Mouse (Mus musculus): ENCODE measurements around the gene Gm14139. TPM values are rescaled to one million over a fixed set of nuclear protein-coding genes. Genes with fewer than 3 reads are reported as not detected.
"Not testable (repeated sequence)": the region's sequence is repeated elsewhere in the genome, so short reads cannot be mapped to it uniquely, and the experiment has no call there.

Gm14139 gene
- polyA plus RNA-seq (2011; ENCODE audit: insufficient read length, low read depth, missing spikeins), result 0.38 TPM in 1 of 2 replicates, not detected in the other

DNA sequence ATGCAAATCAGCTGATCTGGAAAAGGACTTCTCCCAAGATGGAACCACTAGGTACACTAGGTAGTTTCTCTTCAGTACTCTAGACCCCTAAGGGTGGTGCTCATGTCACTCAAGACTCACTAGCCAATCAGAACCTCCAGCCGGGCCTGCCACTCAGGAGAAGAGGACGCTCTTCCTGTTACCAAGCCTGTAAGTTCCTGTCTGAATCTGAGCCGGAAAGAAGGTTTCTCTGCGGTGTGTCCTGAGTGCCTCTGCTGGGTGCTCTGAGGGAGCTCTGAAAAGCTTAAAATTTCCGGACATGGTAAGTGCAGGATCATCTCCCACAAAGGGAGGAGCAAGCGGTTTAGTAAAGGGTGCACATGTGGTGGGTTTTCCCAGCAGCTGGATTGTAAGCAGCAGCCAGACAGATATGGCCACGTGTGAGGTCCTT is at the start of gene Gm14139:
Gene Gm14139 (plus strand): TSS at position 186 of the 430 bp plus-strand sequence.
- not testable (repeated sequence) for H3K4me1 ChIP-seq (ENCODE audit: control insufficient read depth, insufficient read depth, low read length); H3K4me3 ChIP-seq (ENCODE audit: insufficient read depth, low read length); H3K27ac ChIP-seq (ENCODE audit: insufficient read depth, low read length)

DNA sequence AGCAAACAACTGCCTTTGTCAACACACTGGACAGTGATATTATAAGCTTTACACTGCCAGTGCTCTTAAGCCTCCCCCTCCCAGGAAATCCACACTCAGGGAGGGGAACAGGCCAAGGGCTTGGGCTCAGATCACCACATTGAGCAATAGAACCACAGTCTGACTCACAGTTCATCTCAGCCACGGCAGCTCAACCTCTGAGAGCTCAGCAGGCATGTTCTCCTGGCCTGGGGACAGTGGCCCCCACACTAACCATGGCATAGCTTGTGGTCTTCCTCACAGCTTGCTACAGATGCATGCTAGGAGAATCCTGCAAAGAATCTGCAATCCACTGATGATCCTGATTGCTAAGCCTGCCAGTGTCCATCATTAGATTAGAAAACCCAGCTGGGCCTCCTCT is 49.6 kb upstream of the Gm14139 start:
- not testable (repeated sequence) for H3K4me1 ChIP-seq (ENCODE audit: control insufficient read depth, insufficient read depth, low read length); H3K4me3 ChIP-seq (ENCODE audit: insufficient read depth, low read length); H3K27ac ChIP-seq (ENCODE audit: insufficient read depth, low read length)

DNA sequence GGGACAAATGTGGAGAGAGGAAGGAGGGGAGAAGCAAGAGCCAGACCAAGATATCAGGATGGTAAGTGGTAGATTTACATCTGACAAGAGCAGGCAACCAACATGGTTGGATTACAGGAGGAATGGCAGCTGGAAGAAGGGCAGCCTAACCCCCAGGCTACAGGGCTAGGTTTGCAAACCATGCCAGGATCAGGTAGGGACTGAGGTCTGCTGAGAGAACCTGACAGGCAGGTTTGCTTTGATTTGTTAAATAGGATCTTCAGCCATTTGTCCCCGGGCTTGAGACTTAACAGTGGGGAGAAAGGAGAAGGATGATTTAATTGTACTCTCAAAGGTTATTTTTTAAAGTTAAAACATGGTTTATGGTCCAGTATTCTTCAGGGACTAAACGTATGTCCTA is 48.8 kb upstream of the Gm14139 start:
- TF ChIP-seq POLR2A (IDR thresholded peaks at IDR 0.05; ENCODE audit: low read depth, low read length) (no peak), CTCF (IDR thresholded peaks at IDR 0.05; ENCODE audit: borderline replicate concordance, insufficient read depth, low read length) (no peak)
- no peak overlapping the region for H3K4me3 ChIP-seq (ENCODE audit: insufficient read depth, low read length)
- no peaks in the 10 kb centered on the region for H3K4me1 ChIP-seq (ENCODE audit: control insufficient read depth, insufficient read depth, low read length)

DNA sequence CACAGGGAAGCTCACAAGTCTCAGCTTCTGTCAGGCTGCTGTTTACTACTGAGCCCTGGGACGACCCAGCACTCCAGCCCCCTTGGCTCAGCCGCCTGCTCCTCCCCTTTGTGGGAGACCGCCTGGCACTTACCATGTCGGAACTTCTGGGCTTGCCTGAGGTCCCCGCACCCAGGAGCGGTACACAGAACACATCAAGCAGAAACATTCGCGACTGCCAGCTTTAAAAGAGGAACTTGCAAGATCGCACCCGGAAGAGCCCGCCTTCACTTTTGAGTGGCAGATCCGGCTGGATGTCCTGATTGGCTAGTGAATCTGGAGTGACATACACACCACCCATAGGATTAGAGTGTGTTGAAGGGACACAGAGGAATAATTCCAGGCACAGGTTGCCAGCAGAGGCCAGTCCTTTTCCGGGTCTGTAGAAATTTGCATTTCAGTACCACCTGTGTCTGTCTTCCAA is 45.1 kb upstream of the Gm14139 start, which contains the start of gene Zfp120:
Gene Zfp120 (minus strand): TSS at position 274 of the 463 bp plus-strand sequence.
- no peaks in the 10 kb centered on the region for H3K4me1 ChIP-seq (ENCODE audit: control insufficient read depth, insufficient read depth, low read length)
- H3K27ac ChIP-seq (ENCODE audit: insufficient read depth, low read length), result no peak within 1 kb of the TSS
- H3K4me3 ChIP-seq (ENCODE audit: insufficient read depth, low read length), result peak within 1 kb of the TSS; percentile 72
- TF ChIP-seq POLR2A (IDR thresholded peaks at IDR 0.05; ENCODE audit: low read depth, low read length) (peak; percentile 51; the same call in 1 of the 2 replicates), CTCF (IDR thresholded peaks at IDR 0.05; ENCODE audit: borderline replicate concordance, insufficient read depth, low read length) (no peak)

More for the DNA sequence above, 48.8 kb upstream of the Gm14139 start:
- H3K27ac ChIP-seq (ENCODE audit: insufficient read depth, low read length), result no peak overlapping the region

DNA sequence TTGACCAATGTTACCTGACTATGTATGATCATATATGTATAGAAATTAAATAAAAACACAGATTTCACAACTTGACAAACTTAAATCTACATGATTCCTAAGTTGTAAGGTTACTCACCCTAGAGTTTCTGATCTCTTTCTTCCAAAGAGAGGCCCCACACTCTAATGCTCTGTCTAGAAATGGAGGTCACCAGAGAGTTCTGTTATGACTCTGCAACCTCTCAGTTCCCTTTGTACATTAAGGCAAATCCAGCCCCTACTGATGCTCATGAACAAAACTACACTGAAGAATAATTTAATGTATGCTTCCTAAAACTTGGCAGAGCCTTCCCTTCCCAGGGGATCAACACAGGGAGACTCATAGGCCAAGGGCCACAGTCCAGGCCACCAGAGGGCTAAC is 14.9 kb upstream of the Gm14139 start:
- Histone ChIP-seq H3K4me1 (ENCODE audit: control insufficient read depth, insufficient read depth, low read length) (no peaks in the 10 kb centered on the region), H3K4me3 (ENCODE audit: insufficient read depth, low read length) (no peak overlapping the region), H3K27ac (ENCODE audit: insufficient read depth, low read length) (no peak overlapping the region)
- no peak for TF ChIP-seq CTCF (IDR thresholded peaks at IDR 0.05; ENCODE audit: borderline replicate concordance, insufficient read depth, low read length)
- TF ChIP-seq POLR2A (IDR thresholded peaks at IDR 0.05; ENCODE audit: low read depth, low read length), result no peak

DNA sequence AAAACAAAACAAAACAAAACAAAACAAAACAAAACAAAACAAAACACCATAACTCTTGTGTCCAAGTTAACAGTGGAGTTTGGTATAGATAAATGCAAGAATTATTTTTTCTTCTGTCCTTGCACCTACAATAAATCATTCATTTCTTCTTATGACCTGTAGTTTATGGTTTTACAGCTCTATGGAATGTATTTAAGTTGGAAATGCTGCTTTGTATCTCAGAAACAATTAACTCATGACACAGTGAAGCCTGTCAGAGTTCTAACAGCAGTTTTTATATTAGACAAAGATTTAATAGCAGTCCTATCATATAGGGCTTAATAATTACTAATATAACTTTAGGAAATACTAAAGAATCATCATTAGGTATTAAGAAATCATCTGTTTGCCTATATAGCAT is 7.7 kb upstream of the Gm14139 start:
- Histone ChIP-seq H3K4me1 (ENCODE audit: control insufficient read depth, insufficient read depth, low read length) (no peaks in the 10 kb centered on the region), H3K4me3 (ENCODE audit: insufficient read depth, low read length) (no peak overlapping the region), H3K27ac (ENCODE audit: insufficient read depth, low read length) (no peak overlapping the region)
- TF ChIP-seq CTCF (IDR thresholded peaks at IDR 0.05; ENCODE audit: borderline replicate concordance, insufficient read depth, low read length), result no peak
- TF ChIP-seq POLR2A (IDR thresholded peaks at IDR 0.05; ENCODE audit: low read depth, low read length), result no peak

DNA sequence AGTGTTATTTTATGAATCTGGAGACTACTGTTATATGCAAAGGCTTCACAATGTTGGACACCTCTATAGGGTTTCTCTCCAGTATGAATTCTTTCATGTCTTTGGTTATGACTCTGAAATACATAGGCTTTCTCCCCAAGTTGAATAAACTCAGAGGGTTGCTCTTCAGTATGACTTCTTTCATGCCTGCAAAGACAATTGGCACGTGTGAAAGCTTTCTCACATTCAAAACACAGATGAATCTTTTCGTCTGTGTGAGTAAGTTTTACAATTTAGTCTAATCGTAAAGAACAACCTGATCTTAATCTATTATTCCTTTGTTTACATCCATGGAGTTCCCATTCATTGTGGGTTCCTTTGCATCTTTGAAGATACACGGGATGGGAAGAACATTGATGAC is 2.0 kb upstream of the Gm14139 start, which contains the start of gene Gm10770:
Gene Gm10770 (minus strand): TSS at position 101 of the 400 bp plus-strand sequence.
- H3K4me1 ChIP-seq (ENCODE audit: control insufficient read depth, insufficient read depth, low read length); H3K4me3 ChIP-seq (ENCODE audit: insufficient read depth, low read length): not testable (repeated sequence)

DNA sequence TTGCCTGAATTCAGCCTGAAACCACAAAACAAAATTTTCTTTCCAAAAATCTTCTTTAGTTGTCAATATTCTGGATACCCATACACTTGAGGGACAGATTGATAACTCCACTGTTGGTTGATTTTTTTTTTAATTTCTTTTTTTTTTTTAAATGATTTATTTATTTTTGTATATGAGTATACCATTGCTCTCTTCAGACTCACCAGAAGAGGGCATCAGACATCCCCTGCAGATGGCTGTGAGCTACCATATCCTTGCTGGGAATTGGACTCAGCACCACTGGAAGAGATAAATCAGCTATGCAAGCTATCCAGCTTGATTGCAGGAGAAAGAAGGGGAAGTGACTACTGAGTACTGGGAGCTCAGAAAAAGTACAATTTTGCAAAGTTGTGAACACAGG is 509 bp upstream of the Gm14139 start:
- not testable (repeated sequence) for H3K4me1 ChIP-seq (ENCODE audit: control insufficient read depth, insufficient read depth, low read length); H3K4me3 ChIP-seq (ENCODE audit: insufficient read depth, low read length); H3K27ac ChIP-seq (ENCODE audit: insufficient read depth, low read length)

More for the DNA sequence above, 2.0 kb upstream of the Gm14139 start, which contains the start of gene Gm10770:
- H3K27ac ChIP-seq (ENCODE audit: insufficient read depth, low read length), result not testable (repeated sequence)

DNA sequence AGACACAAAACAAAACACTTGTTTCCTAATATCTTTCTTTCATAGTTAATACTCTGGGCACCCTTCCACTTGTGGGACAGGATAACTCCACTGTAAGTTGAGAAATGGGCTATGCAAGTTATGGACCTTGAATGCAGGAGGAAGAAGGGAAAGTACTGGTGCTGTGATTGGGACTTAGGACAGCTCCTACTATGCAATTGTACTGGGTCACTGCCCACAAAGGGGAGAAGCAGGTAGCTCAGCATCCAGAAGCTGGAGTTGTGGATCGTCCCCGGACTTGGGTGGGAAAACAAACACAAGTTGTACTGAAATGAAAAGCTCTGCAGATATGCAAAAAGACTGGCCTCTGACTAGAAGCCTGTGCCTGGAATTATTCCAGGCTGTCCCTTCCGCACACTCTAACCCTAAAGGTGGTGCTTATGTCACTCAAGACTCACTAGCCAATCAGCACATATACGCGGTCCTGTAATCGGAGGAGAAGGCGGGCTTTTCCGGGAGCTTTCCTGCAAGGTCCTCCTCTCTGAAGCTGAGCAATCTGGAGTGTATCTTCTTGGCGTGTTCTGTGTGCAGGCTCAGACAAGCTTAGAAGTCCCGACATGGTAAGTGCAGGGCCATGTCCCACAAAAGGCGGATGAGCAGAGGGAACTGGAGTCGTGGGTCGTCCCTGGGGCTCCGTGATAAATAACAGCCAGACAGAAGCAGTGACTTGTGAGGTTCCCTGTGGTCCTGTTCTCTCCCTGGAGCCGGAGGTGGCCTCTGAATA is 36.2 kb downstream of the Gm14139 start, which contains the start of gene Zfp937:
Gene Zfp937 (plus strand): TSS at position 474 of the 763 bp plus-strand sequence.
- H3K4me1 ChIP-seq (ENCODE audit: control insufficient read depth, insufficient read depth, low read length), result not testable (repeated sequence)
- 0 out of 2 replicates have a peak within 1 kb of the TSS, but pooled peaks have one; percentile 8 for H3K27ac ChIP-seq (ENCODE audit: insufficient read depth, low read length)
- peak; percentile 65 for TF ChIP-seq POLR2A (IDR thresholded peaks at IDR 0.05; ENCODE audit: low read depth, low read length)
- peak within 1 kb of the TSS; percentile 56 for H3K4me3 ChIP-seq (ENCODE audit: insufficient read depth, low read length)

DNA sequence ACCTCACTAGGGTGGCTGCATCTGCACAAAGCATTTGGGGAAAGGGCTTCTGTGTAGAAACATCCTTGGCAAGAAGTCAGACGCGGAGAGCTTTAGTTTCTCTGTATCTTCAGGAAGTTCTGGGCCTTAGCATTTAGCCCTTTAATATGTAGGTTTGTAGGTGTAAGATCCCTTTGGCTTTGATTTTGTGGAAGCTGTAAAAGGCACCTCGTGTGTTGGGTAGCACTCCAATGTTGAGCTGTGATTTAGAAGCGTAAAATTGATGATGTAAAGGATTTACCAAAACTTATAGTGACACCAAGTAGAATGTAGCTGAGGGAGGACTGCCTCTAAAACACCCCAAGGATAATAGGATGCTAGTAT is 36.8 kb downstream of the Gm14139 start:
- 0 out of 2 replicates have a peak overlapping the region, but pooled peaks have one; percentile 8 for H3K27ac ChIP-seq (ENCODE audit: insufficient read depth, low read length)
- not testable (repeated sequence) for H3K4me1 ChIP-seq (ENCODE audit: control insufficient read depth, insufficient read depth, low read length)
- H3K4me3 ChIP-seq (ENCODE audit: insufficient read depth, low read length), result peak overlapping the region; percentile 56

DNA sequence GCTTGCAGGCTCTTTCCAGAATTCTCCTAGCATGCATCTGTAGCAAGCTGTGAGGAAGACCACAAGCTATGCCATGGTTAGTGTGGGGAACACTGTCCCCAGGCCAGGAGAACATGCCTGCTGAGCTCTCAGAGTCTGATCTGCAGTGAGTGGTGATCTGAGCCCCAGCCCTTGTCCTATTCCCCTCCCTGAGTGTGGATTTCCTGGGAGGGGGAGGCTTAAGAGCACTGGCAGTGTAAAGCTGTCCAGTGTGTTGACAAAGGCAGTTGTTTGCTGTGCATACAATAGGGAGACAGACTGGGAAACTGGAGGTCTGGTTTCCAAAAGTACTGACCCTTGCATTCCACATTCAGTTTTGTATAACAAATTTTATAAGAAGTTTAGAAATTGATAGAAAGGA is 41.7 kb downstream of the Gm14139 start:
- H3K4me3 ChIP-seq (ENCODE audit: insufficient read depth, low read length); H3K27ac ChIP-seq (ENCODE audit: insufficient read depth, low read length); H3K4me1 ChIP-seq (ENCODE audit: control insufficient read depth, insufficient read depth, low read length): not testable (repeated sequence)

Other genes with a start within 250 kb of the Gm14139 start
- gene Zfp120, start 45.0 kb upstream of the Gm14139 start, polyA plus RNA-seq (2011; ENCODE audit: insufficient read length, low read depth, missing spikeins), result 8.5 and 9.3 TPM in 2 replicates
- gene Gm10770, start 2.1 kb upstream of the Gm14139 start, polyA plus RNA-seq (2011; ENCODE audit: insufficient read length, low read depth, missing spikeins), result not detected in 2 replicates
- gene Zfp937, start 36.3 kb downstream of the Gm14139 start, polyA plus RNA-seq (2011; ENCODE audit: insufficient read length, low read depth, missing spikeins), result 5.9 and 9.6 TPM in 2 replicates
- 2.3 and 4.3 TPM in 2 replicates for gene Gm21994, start 73.8 kb downstream of the Gm14139 start, polyA plus RNA-seq (2011; ENCODE audit: insufficient read length, low read depth, missing spikeins)
- gene Gm14124, start 75.8 kb downstream of the Gm14139 start, polyA plus RNA-seq (2011; ENCODE audit: insufficient read length, low read depth, missing spikeins), result 0.30 TPM in 1 of 2 replicates, not detected in the other
- gene Gm10130, start 141.9 kb downstream of the Gm14139 start, polyA plus RNA-seq (2011; ENCODE audit: insufficient read length, low read depth, missing spikeins), result 2.8 TPM in 1 of 2 replicates, not detected in the other
- 4.9 and 5.9 TPM in 2 replicates for gene 3300002I08Rik, start 181.0 kb downstream of the Gm14139 start, polyA plus RNA-seq (2011; ENCODE audit: insufficient read length, low read depth, missing spikeins)

Measured in embryonic fibroblast, embryonic 13.5 days (primary cell).